Mouse (Mus musculus) ES-E14 (cell line): Measurements from ENCODE around the gene Lrrc73.

Experiments used
- MAFK ChIP-seq: IDR thresholded peaks from 2 replicates; pipeline ENCODE4 v1.6.1; 2014; ENCODE audit warnings: mild to moderate bottlenecking, low read depth, low read length, inconsistent platforms; ENCODE audit not compliant: insufficient read depth
- ZC3H11A ChIP-seq: IDR thresholded peaks from 2 replicates; pipeline ENCODE4 v1.6.1; 2012; ENCODE audit warnings: low read depth, mild to moderate bottlenecking, inconsistent platforms, low read length, borderline replicate concordance
- ZNF384 ChIP-seq: IDR thresholded peaks from 2 replicates; pipeline ENCODE4 v1.6.1; 2012; ENCODE audit warnings: low read depth, low read length, inconsistent platforms

DNA sequence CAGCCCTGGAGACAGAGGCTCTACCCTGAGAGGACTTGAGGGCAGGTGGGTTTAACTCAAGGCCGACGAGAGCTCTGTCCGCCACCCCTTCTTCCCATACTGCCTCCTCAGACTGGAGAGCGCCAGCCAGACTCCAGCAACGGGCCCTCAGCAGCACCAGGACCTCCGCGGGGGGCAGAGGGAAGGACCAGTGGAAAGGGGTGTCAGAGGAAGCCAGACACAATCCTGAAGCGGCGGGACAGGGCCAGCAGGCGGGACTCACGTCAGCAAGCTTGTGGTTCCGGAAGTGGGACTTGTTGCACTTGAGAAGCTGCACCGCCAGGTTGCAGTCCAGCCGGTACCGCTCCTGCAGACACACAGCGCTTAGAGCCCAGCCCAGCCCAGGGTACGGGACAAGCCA, 6.3 kb downstream of the Lrrc73 start:
- TF ChIP-seq ZC3H11A (no peak), ZNF384 (no peak), MAFK (no peak)
